Mouse (Mus musculus) E14TG2a.4 (cell line): ENCODE results near the gene Cog5.

Experiments used
- H3K27me3 ChIP-seq: 2 replicates; pipeline ENCODE4 v1.6.1; 2014; ENCODE audit warnings: low read length, control low read depth; ENCODE audit not compliant: insufficient read depth
- H3K36me3 ChIP-seq: 2 replicates; pipeline ENCODE4 v1.6.1; 2014; ENCODE audit warnings: low read length, control low read depth; ENCODE audit not compliant: insufficient read depth
- H3K4me1 ChIP-seq: replicated peaks from 2 replicates; pipeline ENCODE4 v1.6.1; 2014; ENCODE audit warnings: low read depth, low read length, control low read depth
- H3K4me3 ChIP-seq: replicated peaks from 2 replicates; pipeline ENCODE4 v1.5.1; 2014; ENCODE audit warnings: mild to moderate bottlenecking, low read length
- H3K9me3 ChIP-seq: 2 replicates; pipeline ENCODE4 v1.6.1; 2014; ENCODE audit warnings: low read length, control low read depth
- CTCF ChIP-seq: conservative IDR thresholded peaks from 2 replicates; pipeline ENCODE4 v1.5.1; 2014; ENCODE audit warnings: low read length
- NANOG ChIP-seq: IDR thresholded peaks from 2 replicates; pipeline ENCODE4 v1.6.1; 2014; ENCODE audit warnings: borderline replicate concordance, low read length, mixed read lengths
- POU5F1 ChIP-seq: IDR thresholded peaks from 2 replicates; pipeline ENCODE4 v1.6.1; 2014; ENCODE audit warnings: low read length, borderline replicate concordance

Cog5 gene

GRCm38 (mm10) chr12:31749846-31750245, 95.2 kb downstream of the Cog5 start:
- Histone ChIP-seq H3K4me3 (peak overlapping the region; percentile 66), H3K9me3 (no peaks in the 10 kb centered on the region), H3K27me3 (no peaks in the 10 kb centered on the region), H3K36me3 (no peaks in the 10 kb centered on the region), H3K4me1 (peaks cover 8% of the 10 kb centered on the region)
- TF ChIP-seq POU5F1: no peak
- TF ChIP-seq NANOG: no peak
- TF ChIP-seq CTCF: no peak

- H3K4me3 ChIP-seq: no peak overlapping the region
- TF ChIP-seq NANOG (no peak), CTCF (no peak), POU5F1 (no peak)
- no peaks in the 10 kb centered on the region for H3K36me3 ChIP-seq
- H3K4me1 ChIP-seq: peaks cover 7% of the 10 kb centered on the region
- no peaks in the 10 kb centered on the region for H3K9me3 ChIP-seq
- H3K27me3 ChIP-seq: no peaks in the 10 kb centered on the region
Observed at GRCm38 (mm10) chr12:31754465-31754864, 99.8 kb downstream of the Cog5 start.

GRCm38 (mm10) chr12:31755885-31756755, 101.5 kb downstream of the Cog5 start:
- no peaks in the 10 kb centered on the region for H3K9me3 ChIP-seq
- H3K27me3 ChIP-seq: no peaks in the 10 kb centered on the region
- no peak for TF ChIP-seq POU5F1
- TF ChIP-seq NANOG: no peak
- TF ChIP-seq CTCF: no peak
- peaks cover 3% of the 10 kb centered on the region; the same call in 1 of the 2 replicates for H3K4me1 ChIP-seq
- no peak overlapping the region for H3K4me3 ChIP-seq
- no peaks in the 10 kb centered on the region for H3K36me3 ChIP-seq

GRCm38 (mm10) chr12:31773612-31774011, 118.9 kb downstream of the Cog5 start:
- Histone ChIP-seq H3K4me3 (no peak overlapping the region), H3K4me1 (no peaks in the 10 kb centered on the region), H3K27me3 (no peaks in the 10 kb centered on the region), H3K36me3 (no peaks in the 10 kb centered on the region), H3K9me3 (no peaks in the 10 kb centered on the region)
- TF ChIP-seq POU5F1 (no peak), CTCF (no peak), NANOG (no peak)

- TF ChIP-seq POU5F1: no peak
- TF ChIP-seq CTCF: no peak
- no peak for TF ChIP-seq NANOG
- Histone ChIP-seq H3K36me3 (no peaks in the 10 kb centered on the region), H3K4me1 (peaks cover 5% of the 10 kb centered on the region; the same call in 1 of the 2 replicates), H3K4me3 (no peak overlapping the region), H3K9me3 (no peaks in the 10 kb centered on the region), H3K27me3 (no peaks in the 10 kb centered on the region)
Observed at GRCm38 (mm10) chr12:31784291-31784690, 129.6 kb downstream of the Cog5 start.

- no peak overlapping the region for H3K4me3 ChIP-seq
- no peaks in the 10 kb centered on the region for H3K36me3 ChIP-seq
- H3K4me1 ChIP-seq: peaks cover 5% of the 10 kb centered on the region; the same call in 1 of the 2 replicates
- TF ChIP-seq CTCF (no peak), NANOG (no peak), POU5F1 (no peak)
- H3K9me3 ChIP-seq: no peaks in the 10 kb centered on the region
- H3K27me3 ChIP-seq: no peaks in the 10 kb centered on the region
Observed at GRCm38 (mm10) chr12:31788530-31788929, 133.9 kb downstream of the Cog5 start.

- Histone ChIP-seq H3K4me3 (no peak overlapping the region), H3K9me3 (no peaks in the 10 kb centered on the region), H3K36me3 (no peaks in the 10 kb centered on the region), H3K27me3 (no peaks in the 10 kb centered on the region), H3K4me1 (peaks cover 4% of the 10 kb centered on the region; the same call in 1 of the 2 replicates)
- TF ChIP-seq CTCF: no peak
- no peak for TF ChIP-seq NANOG
- no peak for TF ChIP-seq POU5F1
Observed at GRCm38 (mm10) chr12:31806410-31807154, 151.9 kb downstream of the Cog5 start.

- Histone ChIP-seq H3K9me3 (no peaks in the 10 kb centered on the region), H3K4me1 (peaks cover 5% of the 10 kb centered on the region), H3K27me3 (no peaks in the 10 kb centered on the region), H3K36me3 (peaks cover 9% of the 10 kb centered on the region; the same call in 1 of the 2 replicates), H3K4me3 (no peak overlapping the region)
- TF ChIP-seq POU5F1: no peak
- no peak for TF ChIP-seq NANOG
- TF ChIP-seq CTCF: no peak
Observed at GRCm38 (mm10) chr12:31818051-31818461, 163.4 kb downstream of the Cog5 start.
